Mouse (Mus musculus) E14TG2a.4 (cell line): Measurements from ENCODE around the gene Map3k21.

Experiments used
- CTCF ChIP-seq: conservative IDR thresholded peaks from 2 replicates; pipeline ENCODE4 v1.5.1; 2014; ENCODE audit warnings: low read length
- NANOG ChIP-seq: IDR thresholded peaks from 2 replicates; pipeline ENCODE4 v1.6.1; 2014; ENCODE audit warnings: borderline replicate concordance, low read length, mixed read lengths

DNA sequence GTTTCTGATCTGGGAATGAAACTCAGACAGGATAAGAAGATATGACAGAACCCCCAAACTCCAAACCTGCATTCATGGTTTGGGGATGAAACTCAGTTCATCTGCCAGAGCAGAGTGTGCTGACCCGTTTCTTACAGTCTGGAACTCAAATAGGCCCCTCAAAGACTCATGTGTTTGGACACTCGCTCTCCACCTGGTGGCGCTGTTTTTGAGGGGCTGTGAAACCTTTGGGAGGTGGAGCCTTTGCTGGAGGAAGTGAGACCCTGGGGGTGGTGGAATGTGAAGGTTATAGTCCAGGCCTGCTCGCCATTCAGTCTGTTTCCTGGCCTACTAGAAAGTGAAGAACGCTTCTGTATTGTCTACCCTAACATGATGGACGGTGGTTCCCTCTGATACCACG, 41.7 kb upstream of the Map3k21 start:
- TF ChIP-seq CTCF (peak; percentile 63), NANOG (no peak)
